Mouse (Mus musculus): Measurements from ENCODE around the gene Psmb11.
"Not testable (repeated sequence)": the region's sequence is repeated elsewhere in the genome, so short reads cannot be mapped to it uniquely, and the experiment has no call there.

Gene Psmb11

DNA sequence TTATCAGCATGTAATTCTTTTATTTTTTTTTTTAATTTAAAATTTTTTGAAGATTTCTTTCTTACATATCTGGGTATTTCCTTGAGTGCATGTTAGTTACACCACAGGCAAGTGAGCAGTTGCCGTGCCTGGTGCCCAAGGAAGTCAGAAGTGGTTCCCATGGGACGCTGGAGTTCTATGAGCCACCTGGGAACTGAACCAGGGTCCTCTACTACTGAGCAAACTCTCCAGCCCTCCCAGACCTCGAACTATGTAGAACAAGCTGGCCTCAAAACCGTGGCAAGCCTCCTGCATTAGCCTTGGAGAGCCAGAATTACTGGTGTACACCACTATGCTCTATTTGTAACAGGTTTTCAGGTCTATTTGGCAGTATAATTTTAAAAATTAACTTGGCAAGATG lies 18.6 kb upstream of the Psmb11 start:
- CTCF ChIA-PET: no interaction called here

DNA sequence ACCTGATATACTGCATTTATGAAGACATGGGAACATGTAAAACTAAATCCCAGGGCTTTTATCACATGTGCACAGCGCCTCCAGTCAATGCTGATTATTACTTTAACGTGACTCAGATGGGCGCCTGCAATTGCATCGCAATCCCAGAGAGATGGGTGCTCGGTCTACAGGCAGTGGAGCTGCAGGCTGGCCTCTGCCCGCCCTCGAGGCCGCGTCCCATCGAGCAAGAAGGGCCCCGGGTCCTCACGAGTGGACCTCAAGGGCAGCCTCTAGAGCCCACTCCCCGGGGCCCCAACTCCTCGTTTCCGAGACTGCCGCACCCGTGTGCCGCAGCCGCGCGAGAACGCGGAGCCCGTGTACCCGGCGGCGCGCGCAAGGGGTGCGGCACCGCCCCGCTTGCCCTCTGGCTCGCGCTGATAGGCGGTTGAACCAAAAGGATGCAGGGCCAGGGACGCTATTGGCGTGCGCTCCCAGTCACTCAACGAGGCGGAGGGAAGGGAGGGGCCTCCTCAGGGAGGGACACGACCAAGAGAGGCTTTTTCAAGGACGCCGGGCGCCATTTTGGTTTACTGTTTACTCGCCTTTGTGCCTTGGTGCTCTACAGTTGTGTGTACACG lies 18.1 kb upstream of the Psmb11 start:
- CTCF ChIA-PET: interaction anchor here (0.7 kb wide), 1 partner anchor 281 kb away, joined by 4 read pairs; no protein-coding TSS in a partner anchor

DNA sequence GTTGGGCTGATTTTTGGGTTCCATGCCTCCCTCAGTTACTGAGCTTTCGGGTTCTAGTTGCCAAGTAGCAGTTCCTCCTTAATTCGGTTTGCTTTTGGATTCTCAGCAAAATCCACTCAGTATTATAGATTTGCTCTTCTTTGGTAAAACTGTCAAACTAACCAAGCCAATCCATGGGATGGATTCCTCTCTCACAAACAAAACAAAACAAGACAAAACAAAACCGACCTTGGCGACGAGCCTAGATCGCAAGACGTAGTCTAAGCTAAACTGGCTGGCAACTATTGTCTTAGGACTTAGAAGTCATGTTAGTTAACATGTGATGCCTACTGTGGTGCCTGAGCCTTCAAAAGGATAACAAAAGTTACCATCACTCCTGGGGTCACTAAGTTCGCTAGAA lies 17.5 kb upstream of the Psmb11 start:
- CTCF ChIA-PET: interaction anchor here (0.7 kb wide), 1 partner anchor 280 kb away, joined by 4 read pairs; no protein-coding TSS in a partner anchor

DNA sequence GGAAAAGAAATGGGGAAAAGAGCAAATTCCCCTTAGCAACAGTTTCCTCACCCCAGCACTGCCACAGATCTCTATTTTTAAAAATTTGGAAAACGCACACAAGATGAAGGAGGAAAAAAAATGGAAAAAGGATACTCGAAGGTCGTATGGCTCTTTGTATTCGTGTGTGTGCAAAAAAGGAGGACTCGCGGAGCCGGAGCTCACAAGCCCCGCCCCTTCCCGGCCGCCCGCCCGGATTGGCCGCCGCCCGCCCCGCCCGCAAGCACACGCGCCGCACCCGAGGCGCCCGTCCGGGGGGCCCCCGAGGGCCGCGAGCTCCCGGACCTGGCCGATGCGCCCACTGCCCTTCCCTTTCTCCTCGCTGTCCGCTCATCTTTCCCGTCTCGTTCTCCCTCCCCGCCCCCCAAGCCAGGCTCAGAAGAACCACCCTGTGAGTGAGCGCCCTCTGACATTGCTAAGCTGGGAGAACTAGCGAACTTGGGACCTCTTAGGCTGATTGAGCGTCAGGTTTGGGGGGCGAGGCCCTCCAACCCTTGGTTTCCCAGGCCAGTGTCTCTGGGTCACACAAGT lies 15.4 kb upstream of the Psmb11 start, which contains the start of gene 4931414P19Rik:
TSS of gene 4931414P19Rik (minus strand) at position 242 of the 570 bp plus-strand sequence.
- CTCF ChIA-PET: no interaction called here

DNA sequence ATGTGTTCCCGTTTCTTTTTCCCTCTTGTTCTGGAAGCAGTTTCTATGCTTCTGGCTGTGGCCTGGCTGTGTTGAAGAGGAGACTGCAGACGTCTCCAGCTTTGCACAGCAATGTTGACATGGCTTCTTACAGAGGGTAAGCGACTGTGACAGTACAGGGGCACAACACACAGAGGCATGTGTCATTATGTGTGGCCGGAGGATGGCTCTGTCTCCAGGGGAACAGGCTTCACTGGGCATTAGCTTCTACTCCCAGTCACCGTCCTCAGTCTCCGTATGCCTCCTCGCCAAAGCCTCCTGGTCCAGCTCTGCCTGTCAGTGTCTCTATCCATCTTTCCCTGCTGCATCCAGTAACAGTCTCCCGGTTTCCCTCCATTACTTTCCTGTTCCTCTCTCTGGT lies 14.0 kb upstream of the Psmb11 start:
- CTCF ChIA-PET: interaction anchor here (0.8 to 1.1 kb wide), 2 partner anchors 10 to 28 kb away, joined by 3 read pairs; no protein-coding TSS in a partner anchor

DNA sequence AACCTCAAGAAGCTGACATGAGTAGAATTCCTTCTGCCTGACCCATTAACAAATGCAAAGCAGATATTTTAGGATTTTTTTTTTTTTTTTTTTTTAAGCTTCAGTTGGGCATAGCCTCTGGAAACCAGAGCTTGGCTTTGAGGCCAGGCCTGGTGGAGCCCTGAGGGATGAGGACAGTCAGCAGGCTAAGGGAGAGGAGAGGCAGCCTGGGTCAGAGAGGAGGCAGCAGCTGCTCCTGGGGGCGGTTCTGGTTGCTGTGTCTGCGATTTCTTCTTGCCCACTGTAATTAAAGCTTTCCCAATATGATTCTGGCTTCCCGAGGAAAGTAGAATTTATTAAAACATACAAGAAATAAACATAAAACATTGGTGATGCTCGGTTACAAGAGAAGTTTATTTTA lies 12.0 kb upstream of the Psmb11 start:
- CTCF ChIA-PET: interaction anchor here (0.6 kb wide), 1 partner anchor 1267 kb away, joined by 4 read pairs; no protein-coding TSS in a partner anchor

DNA sequence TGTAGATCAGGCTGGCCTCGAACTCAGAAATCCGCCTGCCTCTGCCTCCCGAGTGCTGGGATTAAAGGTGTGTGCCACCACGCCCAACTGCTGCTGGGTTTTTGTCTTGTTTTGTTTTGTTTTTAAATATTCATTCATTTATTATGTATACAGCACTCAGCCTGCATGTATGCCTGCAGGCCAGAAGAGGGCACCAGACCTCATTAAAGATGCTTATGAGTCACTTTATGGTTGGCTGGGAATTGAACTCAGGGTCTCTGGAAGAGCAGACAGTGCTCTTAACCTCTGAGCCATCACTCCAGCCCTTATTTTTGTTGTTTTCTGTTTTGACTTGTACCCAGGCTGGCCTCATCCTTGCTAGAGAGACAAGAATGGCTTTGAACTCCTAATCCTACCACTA lies 11.3 kb upstream of the Psmb11 start:
- CTCF ChIA-PET: no interaction called here

DNA sequence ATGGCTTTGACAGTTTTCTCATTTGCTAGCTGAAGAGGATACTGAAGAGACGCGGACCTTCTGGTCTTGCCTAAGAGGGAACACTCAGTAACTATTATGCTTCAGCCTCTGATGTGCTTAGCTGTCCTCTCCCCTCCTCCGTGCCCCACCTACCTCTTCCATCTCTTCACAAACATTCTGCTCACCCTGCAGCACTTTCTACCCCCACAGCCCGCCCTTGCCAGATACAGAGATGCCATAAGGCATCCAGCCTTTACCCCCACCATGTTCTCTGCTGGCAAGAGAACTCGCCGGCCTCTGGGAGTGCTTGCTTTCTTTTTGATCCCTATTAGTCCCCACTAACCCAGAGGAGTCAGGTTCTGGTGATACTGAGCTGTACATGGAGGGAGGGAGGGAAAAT lies 10.6 kb upstream of the Psmb11 start:
- CTCF ChIA-PET: interaction anchor here (0.8 kb wide), 1 partner anchor 56 kb away, joined by 3 read pairs; the partner anchor contains the start of gene Haus4

DNA sequence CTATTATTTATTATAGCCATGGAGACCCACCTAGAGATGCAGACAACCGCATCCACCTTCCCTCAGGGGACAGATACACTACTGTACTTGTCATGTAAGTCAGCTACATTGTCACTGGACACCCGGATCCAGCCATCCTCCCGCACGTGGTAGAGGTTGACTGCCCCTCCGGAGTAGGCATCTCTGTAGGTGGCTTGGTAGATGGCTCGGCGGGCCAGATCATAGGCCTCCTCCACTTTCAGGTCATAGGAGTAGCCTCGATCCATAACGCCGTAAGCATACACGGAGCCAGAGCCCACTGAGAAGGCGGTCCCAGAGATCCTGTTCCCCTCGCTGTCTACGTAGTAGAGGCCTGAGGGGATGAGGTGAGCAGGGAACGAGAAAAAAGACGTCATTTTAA lies 7.1 kb upstream of the Psmb11 start:
- CTCF ChIA-PET: not testable (repeated sequence)

DNA sequence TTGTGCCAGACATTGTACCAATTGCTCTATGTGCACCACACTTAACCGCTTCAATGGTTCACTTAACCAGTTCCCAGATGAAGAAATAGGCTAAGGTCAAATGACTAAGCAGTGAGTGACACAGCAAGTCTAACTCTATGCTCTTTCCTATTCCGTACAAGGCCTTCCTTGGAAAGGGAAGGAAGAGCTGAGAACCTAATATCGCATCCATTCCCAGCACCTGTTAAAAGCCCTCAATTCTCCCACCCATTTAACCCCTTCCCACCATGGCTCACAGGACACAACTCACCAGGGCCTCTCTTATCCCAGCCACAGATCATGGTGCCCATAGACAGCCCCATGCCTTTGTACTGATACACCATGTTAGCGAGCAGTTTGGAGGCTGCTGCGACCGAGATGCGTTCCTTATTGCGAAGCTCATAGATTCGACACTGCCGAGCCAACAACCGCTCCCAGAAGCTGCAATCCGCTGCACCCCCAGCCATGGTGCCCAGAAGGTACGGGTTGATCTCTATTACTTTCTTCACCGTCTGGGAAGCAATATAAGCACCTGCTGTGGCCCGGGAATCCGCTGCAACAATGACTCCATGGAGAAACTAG lies 4.9 kb upstream of the Psmb11 start:
- CTCF ChIA-PET: no interaction called here

DNA sequence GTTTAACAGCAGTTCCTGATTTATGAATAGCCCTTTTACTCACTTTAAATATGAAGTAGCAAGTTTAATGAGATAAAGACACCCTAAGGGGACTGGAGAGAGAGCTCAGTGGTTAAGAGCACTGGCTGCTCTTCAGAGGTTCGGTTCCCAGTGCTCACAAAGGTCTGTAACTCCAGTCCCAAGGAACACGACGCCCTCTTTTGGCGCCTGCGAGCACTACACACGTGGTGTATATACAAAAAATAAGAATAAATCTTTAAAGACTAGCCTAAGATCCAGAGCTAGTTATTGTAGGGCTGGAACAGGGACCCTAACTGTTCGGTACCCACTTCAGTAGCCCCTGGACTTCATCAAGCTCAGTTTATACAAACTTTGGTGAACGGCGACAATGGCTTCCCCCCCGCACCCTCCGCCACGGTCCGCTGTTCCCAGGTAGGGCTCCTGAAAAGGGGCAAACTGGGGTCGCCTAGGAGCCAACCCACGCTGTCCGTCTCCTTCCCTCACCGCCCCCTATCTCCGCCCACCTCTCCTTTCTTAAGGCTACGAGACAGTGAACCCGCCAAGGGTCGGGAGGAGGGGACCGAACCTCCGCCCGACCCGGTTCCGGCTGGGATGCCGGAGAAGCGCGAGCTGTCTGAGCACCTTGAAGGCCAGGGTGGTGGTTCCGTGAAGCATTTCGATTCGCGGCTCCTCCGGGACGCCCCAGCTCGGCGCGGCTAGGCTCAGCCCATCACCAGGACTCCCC lies 3.9 kb upstream of the Psmb11 start:
- CTCF ChIA-PET: no interaction called here

DNA sequence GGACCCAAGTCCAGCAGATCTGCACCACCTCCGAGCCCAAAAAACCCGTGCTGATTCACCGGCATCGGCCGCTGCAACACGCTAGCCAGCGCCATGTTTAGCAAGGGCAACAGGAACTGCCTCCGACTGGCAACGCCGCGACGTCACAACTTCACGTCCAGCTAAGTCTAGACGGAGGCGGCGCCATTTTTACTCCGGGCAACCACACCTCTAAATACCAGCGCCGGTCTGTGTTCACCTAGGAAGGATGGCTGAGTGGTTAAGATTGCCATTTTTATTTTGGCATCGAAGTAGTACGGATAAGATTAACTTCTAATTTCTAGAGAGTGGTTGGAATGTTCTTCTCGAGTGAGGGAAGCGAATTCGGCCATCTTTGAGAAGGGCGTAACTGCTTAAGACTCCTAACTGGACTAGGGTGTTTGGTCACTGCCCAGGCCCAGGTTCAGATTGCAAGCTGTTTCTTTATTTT lies 3.3 kb upstream of the Psmb11 start, which contains the start of gene Psmb5:
TSS of gene Psmb5 (minus strand) at position 126 of the 469 bp plus-strand sequence.
- CTCF ChIA-PET: interaction anchor here (0.6 kb wide), 1 partner anchor 259 kb away, joined by 3 read pairs; no protein-coding TSS in a partner anchor

DNA sequence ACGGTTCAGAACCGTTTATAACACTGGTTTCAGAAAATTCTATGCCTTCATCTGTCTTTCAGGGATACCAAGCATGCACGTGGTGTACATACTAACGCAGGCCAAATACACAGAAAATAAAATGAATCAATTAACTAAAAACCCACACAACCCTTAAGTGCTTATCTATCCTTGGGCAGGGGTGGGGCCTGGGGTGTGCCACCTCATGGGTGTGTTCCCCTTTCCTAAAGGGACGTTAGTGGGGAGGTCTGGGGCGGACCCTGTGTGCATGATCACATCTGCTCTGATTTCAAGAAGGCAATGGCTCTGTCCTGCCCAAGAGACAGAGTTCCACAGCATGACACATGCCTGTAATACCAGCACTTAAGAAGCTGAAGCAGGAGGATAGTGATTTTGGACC lies 2.1 kb downstream of the Psmb11 start:
- CTCF ChIA-PET: no interaction called here

DNA sequence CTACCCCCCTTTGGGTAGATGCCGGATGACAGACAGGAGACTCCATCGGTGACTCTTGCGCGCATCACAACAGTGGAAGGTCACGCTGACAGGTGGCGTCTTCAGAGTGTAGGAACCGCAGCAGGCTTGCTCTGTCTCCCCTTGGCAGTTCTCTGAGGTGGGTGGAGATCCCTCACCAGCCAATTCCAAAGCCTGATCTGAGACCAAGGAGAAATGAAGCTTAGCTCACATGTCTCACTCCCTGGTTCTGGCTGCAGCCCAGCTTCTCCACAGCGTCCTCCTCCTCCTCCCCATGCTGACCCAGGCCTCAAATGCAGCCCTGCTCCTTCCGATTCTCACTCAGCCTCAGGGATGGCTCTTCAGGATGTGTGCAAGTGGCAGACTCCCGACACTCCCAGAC lies 3.7 kb downstream of the Psmb11 start:
- CTCF ChIA-PET: no interaction called here

DNA sequence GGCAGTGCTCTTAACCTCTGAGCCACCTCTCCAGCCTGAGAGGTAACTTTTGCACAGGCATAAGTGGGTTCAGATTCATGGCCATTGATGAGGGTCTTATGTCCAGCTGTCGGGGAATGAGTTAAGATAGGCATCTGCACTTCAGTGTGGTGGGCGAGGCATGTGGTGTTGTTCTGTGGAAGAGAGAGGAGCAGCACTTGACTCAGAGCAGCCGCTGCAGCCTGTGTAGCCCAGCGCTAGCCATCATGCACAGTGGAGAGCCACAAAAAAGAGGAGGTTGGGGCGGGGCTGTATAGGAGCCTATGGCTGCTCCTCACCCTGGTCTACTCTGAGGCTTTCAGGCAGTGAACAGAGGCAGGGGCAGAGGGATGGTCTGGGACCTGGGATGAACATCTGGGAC lies 6.9 kb downstream of the Psmb11 start:
- CTCF ChIA-PET: interaction anchor here (0.5 kb wide), 1 partner anchor 85 kb away, joined by 3 read pairs; no protein-coding TSS in a partner anchor

DNA sequence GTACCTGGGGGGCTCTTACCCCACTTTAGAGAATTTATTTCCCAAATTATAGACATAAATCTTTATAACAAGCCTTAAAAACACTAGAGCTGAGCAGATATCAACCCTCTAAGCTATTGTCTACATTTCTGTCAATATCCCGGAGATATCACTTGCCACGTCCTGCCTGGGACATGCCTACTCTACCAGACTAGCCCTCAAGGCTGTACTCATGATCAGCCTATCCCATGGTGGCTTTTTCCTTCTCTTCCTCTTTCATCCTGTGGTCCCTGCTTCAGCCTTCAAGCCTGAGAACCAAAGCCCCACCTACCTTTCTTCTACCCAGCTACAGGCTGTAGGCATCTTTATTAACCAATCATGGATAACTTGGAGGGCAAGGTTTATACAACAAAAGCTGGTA lies 8.6 kb downstream of the Psmb11 start:
- CTCF ChIA-PET: no interaction called here

DNA sequence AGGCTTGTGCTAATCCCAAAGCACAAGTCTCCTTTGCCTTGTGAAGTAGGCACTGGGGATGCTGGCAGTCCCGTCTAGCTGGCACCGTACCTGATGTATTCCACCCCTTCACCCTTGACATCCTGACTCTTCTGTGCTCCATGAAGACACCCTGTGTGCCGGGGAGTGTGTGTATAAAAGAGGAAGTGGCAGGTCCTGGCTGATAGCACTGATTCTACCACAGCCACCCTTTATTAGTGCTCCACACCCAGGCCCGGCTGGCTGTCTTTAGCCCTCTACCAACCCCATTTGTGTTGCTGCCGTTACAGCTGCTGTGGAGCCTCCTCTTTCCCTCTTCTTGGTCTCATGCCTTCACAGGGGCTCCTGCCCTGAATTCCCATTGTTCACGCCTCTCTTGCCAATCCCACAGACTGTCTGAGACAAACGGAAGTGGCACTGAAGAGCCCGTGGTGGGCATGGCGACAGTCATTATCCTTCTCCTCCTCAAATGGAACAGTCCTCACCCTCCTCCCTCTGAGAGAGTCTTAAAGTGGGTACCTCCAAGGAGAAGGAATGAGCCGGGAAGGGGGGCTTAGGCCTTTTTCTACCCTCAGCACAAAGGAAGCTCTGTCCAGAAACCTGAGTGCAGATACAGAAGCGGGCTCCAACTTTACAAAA lies 9.5 kb downstream of the Psmb11 start:
- CTCF ChIA-PET: interaction anchor here (0.6 kb wide), 1 partner anchor 272 kb away, joined by 4 read pairs; no protein-coding TSS in a partner anchor

DNA sequence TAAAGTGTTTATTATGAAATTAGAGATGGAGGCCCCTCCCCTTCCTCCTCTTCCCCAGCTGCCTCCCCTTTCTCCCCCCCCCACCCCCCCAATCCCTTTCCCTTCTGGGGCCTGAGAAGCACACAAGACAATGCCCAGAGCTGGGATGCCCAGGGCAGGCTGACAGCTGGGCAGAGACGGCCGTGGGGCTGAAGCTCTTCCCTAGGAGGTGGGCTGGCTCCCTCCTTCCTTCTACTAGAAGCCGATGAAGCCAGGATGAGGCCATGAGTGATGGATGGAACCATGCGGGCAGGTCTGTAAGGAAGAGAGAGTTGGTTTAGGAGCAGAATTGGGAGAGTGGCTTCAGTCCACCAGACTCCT lies 10.0 kb downstream of the Psmb11 start:
- CTCF ChIA-PET: interaction anchor here (0.6 kb wide), 1 partner anchor 271 kb away, joined by 4 read pairs; no protein-coding TSS in a partner anchor

DNA sequence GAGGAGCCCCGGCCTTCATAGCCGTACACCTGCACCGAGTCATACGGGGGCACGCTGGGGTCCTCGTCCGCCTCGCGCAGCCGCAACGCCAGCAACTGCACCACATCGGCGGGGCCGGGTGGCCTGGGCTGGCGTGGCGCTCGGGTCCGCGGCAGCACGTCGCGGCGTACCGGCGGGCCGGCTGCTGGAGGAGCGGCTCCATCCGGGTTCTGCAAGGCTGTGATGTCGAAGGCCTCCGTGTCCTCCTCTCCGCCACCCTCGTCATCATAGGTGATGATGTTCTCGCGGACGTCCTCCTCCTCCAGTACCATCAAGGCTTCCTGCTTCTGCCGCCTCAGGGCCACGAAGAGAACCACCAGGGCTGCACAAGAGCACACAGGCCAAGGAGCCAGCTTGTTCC lies 11.0 kb downstream of the Psmb11 start:
- CTCF ChIA-PET: no interaction called here

DNA sequence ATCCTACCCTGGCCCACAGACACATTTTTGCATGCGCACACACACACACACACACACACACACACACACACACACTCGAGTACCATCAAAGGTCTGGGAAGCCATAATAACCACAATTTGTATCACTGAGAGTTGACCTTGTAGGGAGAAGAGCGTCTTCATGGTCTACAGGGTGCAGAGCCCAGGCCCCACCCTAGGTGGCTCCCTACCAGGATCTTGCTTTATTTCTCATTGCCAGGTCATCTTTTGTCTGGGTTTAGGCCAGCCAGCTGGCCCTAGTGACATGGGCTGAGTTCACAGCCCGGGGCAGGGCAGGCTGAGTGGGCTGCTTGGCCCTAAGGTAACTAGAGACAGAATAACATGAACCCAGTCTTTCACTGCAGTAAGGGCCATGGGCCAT lies 12.9 kb downstream of the Psmb11 start:
- CTCF ChIA-PET: no interaction called here

DNA sequence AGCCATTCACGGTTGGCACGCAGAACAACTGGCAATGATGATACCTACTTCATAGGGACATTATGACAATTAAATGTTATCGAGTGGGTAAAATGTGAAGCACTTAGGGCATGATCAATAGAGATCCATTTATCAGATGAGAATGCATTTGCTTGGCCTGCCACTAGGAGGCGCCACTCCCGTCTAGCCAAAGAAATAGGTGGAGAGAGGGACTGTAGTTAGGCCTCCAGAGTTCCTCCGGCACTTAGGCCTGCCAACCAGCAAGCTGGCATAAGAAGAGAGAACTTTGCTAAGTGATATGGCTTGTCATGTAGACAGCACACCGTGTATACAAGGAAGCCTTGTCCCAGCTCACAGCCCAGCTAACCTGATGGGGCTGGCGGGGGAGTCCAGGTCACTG lies 15.7 kb downstream of the Psmb11 start:
- CTCF ChIA-PET: interaction anchor here (0.7 kb wide), 1 partner anchor 99 kb away, joined by 3 read pairs; no protein-coding TSS in a partner anchor

DNA sequence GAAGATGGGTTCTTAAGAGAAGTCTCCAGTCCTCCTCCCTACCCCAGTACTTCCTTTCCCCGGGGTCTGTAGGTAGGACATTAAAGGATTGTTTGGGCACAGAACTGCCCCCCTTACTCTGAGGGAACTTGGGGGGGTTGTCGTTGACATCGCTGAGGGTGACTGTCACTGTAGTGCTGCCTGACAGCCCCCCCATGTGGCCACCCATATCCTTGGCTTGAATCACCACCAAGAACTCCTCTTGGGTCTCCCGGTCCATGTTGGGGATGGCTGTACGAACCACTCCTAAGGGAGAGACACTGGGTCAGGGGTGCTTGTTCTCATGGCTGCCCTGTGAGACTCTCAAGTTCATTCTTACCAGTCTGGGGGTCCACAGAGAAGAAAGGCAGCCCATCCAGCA lies 17.0 kb downstream of the Psmb11 start:
- CTCF ChIA-PET: no interaction called here

Measured in spleen, embryonic (tissue).